Mouse (Mus musculus): ENCODE measurements around the gene Ankrd36.

DNA sequence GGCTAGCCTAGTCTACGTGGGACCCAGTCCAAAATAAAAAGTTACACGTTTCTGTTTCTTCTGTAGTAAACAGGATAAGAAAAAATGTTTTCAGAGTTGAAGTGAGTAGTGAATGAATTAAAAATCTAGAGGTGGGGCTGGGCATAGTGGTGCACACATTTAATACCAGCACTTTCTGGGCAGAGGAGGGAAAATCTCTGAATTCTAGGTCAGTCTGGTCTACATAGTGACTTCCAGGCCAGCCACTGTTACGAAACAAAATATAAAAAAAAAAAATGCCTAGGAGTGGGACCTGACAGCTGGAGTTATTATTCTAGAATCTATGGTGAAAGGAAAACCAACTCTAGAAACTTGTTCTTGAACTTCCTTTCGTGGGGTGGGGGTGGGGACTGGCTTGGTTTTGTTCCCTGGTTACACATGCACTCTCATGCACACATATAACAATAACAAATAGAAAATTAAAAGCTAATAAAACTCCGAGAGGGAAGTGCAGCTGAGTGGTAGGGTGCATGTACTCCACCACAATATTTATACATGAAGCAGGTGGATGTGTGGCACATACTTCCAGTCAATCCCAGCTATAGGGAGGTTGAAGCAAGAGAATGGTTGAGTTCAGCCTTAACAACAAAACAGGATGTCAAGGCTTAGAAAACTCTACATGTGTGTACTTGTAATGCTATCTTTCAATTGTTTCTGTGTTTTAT, 26.9 kb upstream of the Ankrd36 start:
- TF ChIP-seq POLR2A (IDR thresholded peaks at IDR 0.05; ENCODE audit: extremely low read depth, insufficient read depth, low read length) (no peak), CTCF (IDR thresholded peaks at IDR 0.05; ENCODE audit: extremely low read depth, insufficient read depth, low read length) (no peak)

All from cortical plate, adult 2 months (tissue).